Mouse (Mus musculus): Measurements from ENCODE around the gene Rap1b. TPM values are rescaled to one million over a fixed set of nuclear protein-coding genes. Genes with fewer than 3 reads are reported as not detected.

The Rap1b gene
- polyA plus RNA-seq, 1 experiment = 38.2 TPM

DNA sequence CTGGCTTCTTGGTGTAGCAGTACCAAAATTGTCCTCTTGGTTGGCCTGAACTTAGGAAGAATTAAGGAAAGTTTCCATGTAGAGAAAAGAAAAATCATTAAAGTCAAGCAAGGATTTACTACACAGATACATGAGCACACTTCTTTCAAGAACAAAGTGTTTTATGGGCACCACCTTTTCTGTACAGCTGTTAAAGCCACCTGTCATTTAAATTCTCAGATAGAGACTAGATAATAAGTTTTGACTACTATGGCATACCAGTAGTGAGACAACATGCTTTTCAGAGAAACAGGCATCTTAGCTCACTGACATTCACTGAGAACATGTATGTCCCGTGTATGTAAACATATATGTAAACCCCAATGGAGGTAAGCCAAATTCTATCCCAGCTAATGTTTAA, 55.8 kb downstream of the Rap1b start:
- TF ChIP-seq POLR2A (IDR thresholded peaks at IDR 0.05; ENCODE audit: low read depth, low read length) (no peak), CTCF (conservative IDR thresholded peaks at IDR 0.05; ENCODE audit: insufficient read depth, insufficient read length, low read depth, low read length) (no peak)
- 88% methylated on average over 1 of the region's 1 CpGs for WGBS
- H3K4me3 ChIP-seq (ENCODE audit: insufficient read depth, low read depth, low read length) = no peak overlapping the region

DNA sequence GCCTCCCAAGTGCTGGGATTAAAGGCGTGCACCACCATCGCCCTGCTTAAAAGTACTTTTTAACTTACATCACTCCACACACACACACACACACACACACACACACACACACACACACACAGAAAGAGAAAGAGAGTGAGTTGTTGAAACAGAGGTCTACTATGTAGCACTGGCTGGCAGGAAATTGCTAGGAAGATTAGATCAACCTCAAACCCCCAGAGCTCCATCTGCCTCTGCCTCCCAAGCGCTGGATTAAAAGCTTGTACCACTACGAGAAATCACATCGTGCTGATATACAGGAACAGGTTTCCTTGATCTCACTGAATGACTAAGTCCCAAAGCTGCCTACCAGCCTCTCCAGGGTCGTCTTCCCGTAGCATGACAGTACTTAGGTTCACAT, 61.2 kb downstream of the Rap1b start:
- no peaks in the 10 kb centered on the region for H3K27me3 ChIP-seq (replicated peaks; ENCODE audit: control insufficient read depth, insufficient read depth, low read length)
- WGBS = 93% methylated on average over 7 of the region's 7 CpGs
- H3K36me3 ChIP-seq (ENCODE audit: control insufficient read depth, insufficient read depth, low read length) = no peaks in the 10 kb centered on the region; the same call in 1 of the 2 replicates

More for the DNA sequence above, 55.8 kb downstream of the Rap1b start:
- no peaks in the 10 kb centered on the region; the same call in 1 of the 2 replicates for H3K36me3 ChIP-seq (ENCODE audit: control insufficient read depth, insufficient read depth, low read length)
- DNase-seq = no peak
- no peaks in the 10 kb centered on the region for H3K27me3 ChIP-seq (replicated peaks; ENCODE audit: control insufficient read depth, insufficient read depth, low read length)
- H3K4me1 ChIP-seq (ENCODE audit: control insufficient read depth, insufficient read depth, low read length) = no peaks in the 10 kb centered on the region; the same call in 1 of the 2 replicates
- H3K27ac ChIP-seq (ENCODE audit: insufficient read depth, low read depth, low read length) = no peak overlapping the region

DNA sequence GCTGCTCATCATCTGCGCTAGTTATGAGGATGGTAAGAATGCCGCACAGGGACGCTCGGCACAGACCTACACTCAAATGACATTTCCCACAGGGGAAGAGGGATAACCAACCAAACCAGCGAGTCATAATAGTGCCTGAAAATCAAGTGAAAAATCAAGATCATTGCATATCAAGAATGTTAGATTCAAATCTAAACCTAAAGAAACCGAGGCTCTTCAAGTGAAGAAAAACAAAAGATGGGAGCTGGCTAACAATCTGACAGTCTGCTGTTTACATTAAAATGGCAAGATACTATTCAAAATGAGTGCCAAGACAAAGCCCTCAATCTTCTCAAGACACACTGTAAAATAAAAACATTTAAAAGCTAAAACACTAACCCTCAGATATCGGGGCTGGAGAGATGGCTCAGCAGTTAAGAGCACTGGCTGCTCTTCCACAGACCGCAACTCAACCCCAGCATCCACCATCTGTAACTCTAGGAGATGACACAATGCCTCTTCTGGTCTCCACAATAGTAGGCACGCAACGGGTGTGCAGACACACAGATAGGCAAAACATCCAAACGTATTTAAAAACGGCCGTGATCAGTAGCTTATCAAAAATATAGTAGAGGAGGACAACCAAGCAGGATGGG, 61.9 kb downstream of the Rap1b start:
- no peaks in the 10 kb centered on the region for H3K4me1 ChIP-seq (ENCODE audit: control insufficient read depth, insufficient read depth, low read length)
- no peaks in the 10 kb centered on the region; the same call in 1 of the 2 replicates for H3K36me3 ChIP-seq (ENCODE audit: control insufficient read depth, insufficient read depth, low read length)
- 93% methylated on average over 13 of the region's 13 CpGs for WGBS
- TF ChIP-seq CTCF (conservative IDR thresholded peaks at IDR 0.05; ENCODE audit: insufficient read depth, insufficient read length, low read depth, low read length) (no peak), POLR2A (IDR thresholded peaks at IDR 0.05; ENCODE audit: low read depth, low read length) (no peak)
- DNase-seq = no peak
- H3K27me3 ChIP-seq (replicated peaks; ENCODE audit: control insufficient read depth, insufficient read depth, low read length) = no peaks in the 10 kb centered on the region
- no peak overlapping the region for H3K4me3 ChIP-seq (ENCODE audit: insufficient read depth, low read depth, low read length)
- no peak overlapping the region for H3K27ac ChIP-seq (ENCODE audit: insufficient read depth, low read depth, low read length)

More for the DNA sequence above, 61.2 kb downstream of the Rap1b start:
- DNase-seq = no peak
- no peaks in the 10 kb centered on the region for H3K4me1 ChIP-seq (ENCODE audit: control insufficient read depth, insufficient read depth, low read length)
- no peak overlapping the region for H3K27ac ChIP-seq (ENCODE audit: insufficient read depth, low read depth, low read length)
- TF ChIP-seq POLR2A (IDR thresholded peaks at IDR 0.05; ENCODE audit: low read depth, low read length) (no peak), CTCF (conservative IDR thresholded peaks at IDR 0.05; ENCODE audit: insufficient read depth, insufficient read length, low read depth, low read length) (no peak)
- H3K4me3 ChIP-seq (ENCODE audit: insufficient read depth, low read depth, low read length) = no peak overlapping the region

DNA sequence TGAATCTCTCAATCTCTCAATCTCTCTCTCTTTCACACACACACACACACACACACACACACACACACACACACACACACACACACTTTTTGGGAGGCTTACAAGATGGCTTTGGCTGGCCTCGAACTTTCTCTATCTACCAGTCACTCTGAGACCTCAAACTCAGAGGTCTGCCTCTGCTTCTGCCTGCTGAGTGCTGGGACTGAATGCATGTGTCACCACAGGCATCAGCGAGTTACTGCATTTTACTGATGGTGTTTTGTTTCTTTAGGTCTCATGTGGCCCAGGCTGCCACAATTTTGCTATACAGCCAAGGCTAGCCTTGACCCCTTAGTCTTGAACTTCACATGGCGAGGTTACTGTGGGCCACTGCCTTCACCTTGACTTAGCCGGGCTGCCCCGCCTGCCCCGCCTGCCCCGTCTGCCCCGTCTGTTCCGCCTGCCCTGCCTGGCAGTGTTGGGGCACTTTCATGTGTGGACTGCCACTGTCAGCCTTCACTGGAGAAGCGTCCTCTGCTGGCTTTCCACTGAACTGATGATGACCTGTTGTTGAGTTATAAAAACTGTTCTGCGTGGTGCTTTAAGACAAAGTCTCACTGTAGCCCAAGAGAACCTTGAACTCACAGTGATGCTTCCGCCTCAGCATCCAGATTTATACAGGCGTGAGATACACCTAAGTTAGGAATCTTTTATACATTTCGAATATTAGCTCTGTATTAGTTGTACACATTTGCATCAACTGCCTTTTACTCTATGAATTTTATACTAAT, 63.2 kb downstream of the Rap1b start:
- peak; percentile 17 for DNase-seq
- H3K36me3 ChIP-seq (ENCODE audit: control insufficient read depth, insufficient read depth, low read length) = no peaks in the 10 kb centered on the region; the same call in 1 of the 2 replicates
- TF ChIP-seq CTCF (conservative IDR thresholded peaks at IDR 0.05; ENCODE audit: insufficient read depth, insufficient read length, low read depth, low read length) (no peak; the same call in 1 of the 2 replicates), POLR2A (IDR thresholded peaks at IDR 0.05; ENCODE audit: low read depth, low read length) (no peak)

DNA sequence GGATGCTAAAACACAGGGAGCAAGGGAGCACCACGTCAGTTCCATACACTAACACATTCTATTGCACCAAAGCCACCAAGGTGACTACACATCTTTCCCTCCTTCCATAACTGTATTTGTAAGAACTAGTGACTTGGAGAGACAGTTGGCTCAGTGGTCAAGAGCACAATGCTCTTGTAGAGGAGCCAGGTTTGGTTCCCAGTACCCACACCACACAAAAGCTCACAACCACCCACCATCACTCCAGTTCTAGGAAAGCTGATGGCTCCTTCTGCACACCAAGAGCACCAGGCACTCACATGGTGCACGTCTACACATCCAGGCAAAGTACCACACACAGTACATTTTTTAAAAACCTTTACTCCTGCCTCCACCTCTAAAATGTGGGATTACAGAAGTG, 63.8 kb downstream of the Rap1b start:
- no peak for TF ChIP-seq CTCF (conservative IDR thresholded peaks at IDR 0.05; ENCODE audit: insufficient read depth, insufficient read length, low read depth, low read length)
- TF ChIP-seq POLR2A (IDR thresholded peaks at IDR 0.05; ENCODE audit: low read depth, low read length) = no peak
- Histone ChIP-seq H3K27ac (ENCODE audit: insufficient read depth, low read depth, low read length) (no peak overlapping the region), H3K4me1 (ENCODE audit: control insufficient read depth, insufficient read depth, low read length) (no peaks in the 10 kb centered on the region), H3K27me3 (replicated peaks; ENCODE audit: control insufficient read depth, insufficient read depth, low read length) (no peaks in the 10 kb centered on the region), H3K36me3 (ENCODE audit: control insufficient read depth, insufficient read depth, low read length) (no peaks in the 10 kb centered on the region; the same call in 1 of the 2 replicates), H3K4me3 (ENCODE audit: insufficient read depth, low read depth, low read length) (no peak overlapping the region)
- no peak for DNase-seq
- 93% methylated on average over 2 of the region's 2 CpGs for WGBS

More for the DNA sequence above, 63.2 kb downstream of the Rap1b start:
- H3K27me3 ChIP-seq (replicated peaks; ENCODE audit: control insufficient read depth, insufficient read depth, low read length) = no peaks in the 10 kb centered on the region
- H3K27ac ChIP-seq (ENCODE audit: insufficient read depth, low read depth, low read length) = no peak overlapping the region
- no peaks in the 10 kb centered on the region for H3K4me1 ChIP-seq (ENCODE audit: control insufficient read depth, insufficient read depth, low read length)
- H3K4me3 ChIP-seq (ENCODE audit: insufficient read depth, low read depth, low read length) = no peak overlapping the region
- 86% methylated on average over 14 of the region's 14 CpGs for WGBS

DNA sequence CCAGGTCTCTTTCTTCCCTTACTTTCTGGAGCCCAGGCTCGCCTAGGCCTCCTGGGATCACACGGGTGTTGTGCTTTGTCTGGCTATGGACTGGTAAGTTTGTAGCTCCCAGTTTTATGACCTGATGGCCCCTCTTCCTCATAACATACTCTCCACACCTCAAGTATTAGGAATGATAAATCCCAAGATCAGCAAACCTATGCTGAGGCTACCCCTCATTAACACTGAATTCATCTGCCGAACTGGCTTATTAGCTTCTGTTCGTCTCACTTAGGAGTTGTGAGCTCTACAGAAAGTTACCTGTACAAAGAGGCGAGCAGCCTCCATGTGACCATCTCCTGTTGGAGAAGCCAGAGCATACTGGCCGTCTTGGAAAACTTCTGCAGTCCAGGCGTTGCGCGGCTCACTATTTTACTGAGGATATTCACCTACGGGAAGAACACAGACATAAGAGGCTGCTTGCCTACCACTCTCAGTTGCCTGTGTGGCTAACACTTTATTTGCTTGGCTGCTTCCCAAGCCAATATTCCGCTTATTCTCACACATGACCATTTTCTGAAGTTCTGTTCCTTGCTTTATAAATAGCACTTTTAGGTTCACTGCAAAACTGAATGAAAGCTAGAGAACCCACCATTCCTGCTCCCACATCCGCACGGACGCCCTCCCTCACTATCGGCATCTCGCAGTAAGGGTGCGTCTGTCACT, 64.7 kb downstream of the Rap1b start:
- no peaks in the 10 kb centered on the region for H3K27me3 ChIP-seq (replicated peaks; ENCODE audit: control insufficient read depth, insufficient read depth, low read length)
- no peak for DNase-seq
- no peak overlapping the region for H3K4me3 ChIP-seq (ENCODE audit: insufficient read depth, low read depth, low read length)
- TF ChIP-seq POLR2A (IDR thresholded peaks at IDR 0.05; ENCODE audit: low read depth, low read length) = no peak
- TF ChIP-seq CTCF (conservative IDR thresholded peaks at IDR 0.05; ENCODE audit: insufficient read depth, insufficient read length, low read depth, low read length) = no peak
- 92% methylated on average over 17 of the region's 17 CpGs for WGBS
- H3K36me3 ChIP-seq (ENCODE audit: control insufficient read depth, insufficient read depth, low read length) = no peaks in the 10 kb centered on the region
- H3K27ac ChIP-seq (ENCODE audit: insufficient read depth, low read depth, low read length) = no peak overlapping the region
- no peaks in the 10 kb centered on the region for H3K4me1 ChIP-seq (ENCODE audit: control insufficient read depth, insufficient read depth, low read length)

All from kidney, adult 2 months (tissue).